Mouse (Mus musculus) G1E-ER4 (cell line): ENCODE results near the gene Adgrb2. TPM values are rescaled to one million over a fixed set of nuclear protein-coding genes. Genes with fewer than 3 reads are reported as not detected.

Experiments used
- GATA1 ChIP-seq: IDR thresholded peaks from one replicate; pipeline ENCODE4 v1.8.0; 2012; ENCODE audit warnings: low read length, inconsistent platforms
- polyA plus RNA-seq: library from polyadenylated mRNA; stranded (reverse); fragments of >175 nt; gene quantifications from 2 replicates; pipeline ENCODE4 v1.2.3, GENCODE M21; 2012

The Adgrb2 gene
- polyA plus RNA-seq, 1 experiment = not detected

- TF ChIP-seq GATA1 = no peak
Measured at GRCm38 (mm10) chr4:129981657-129982056, 3.0 kb upstream of the Adgrb2 start.

GRCm38 (mm10) chr4:129983046-129983445, 1.6 kb upstream of the Adgrb2 start:
- TF ChIP-seq GATA1 = no peak

- no peak for TF ChIP-seq GATA1
Measured at GRCm38 (mm10) chr4:129983764-129984420, 778 bp upstream of the Adgrb2 start.

GRCm38 (mm10) chr4:129985161-129985670, 546 bp downstream of the Adgrb2 start:
- no peak for TF ChIP-seq GATA1

GRCm38 (mm10) chr4:129985671-129986441, 1.2 kb downstream of the Adgrb2 start:
- TF ChIP-seq GATA1 = no peak

- no peak for TF ChIP-seq GATA1
Measured at GRCm38 (mm10) chr4:129987825-129988504, 3.3 kb downstream of the Adgrb2 start.

GRCm38 (mm10) chr4:129989925-129990324, 5.3 kb downstream of the Adgrb2 start:
- no peak for TF ChIP-seq GATA1

- no peak for TF ChIP-seq GATA1
Measured at GRCm38 (mm10) chr4:129992720-129993119, 8.1 kb downstream of the Adgrb2 start.

- TF ChIP-seq GATA1 = no peak
Measured at GRCm38 (mm10) chr4:129993213-129993612, 8.5 kb downstream of the Adgrb2 start.

GRCm38 (mm10) chr4:129993944-129994695, 9.4 kb downstream of the Adgrb2 start:
- no peak for TF ChIP-seq GATA1

GRCm38 (mm10) chr4:129994728-129995127, 10.1 kb downstream of the Adgrb2 start:
- no peak for TF ChIP-seq GATA1

GRCm38 (mm10) chr4:129995255-129995654, 10.6 kb downstream of the Adgrb2 start:
- TF ChIP-seq GATA1 = no peak

- TF ChIP-seq GATA1 = no peak
Measured at GRCm38 (mm10) chr4:129996015-129996414, 11.3 kb downstream of the Adgrb2 start.

GRCm38 (mm10) chr4:129998124-129998523, 13.5 kb downstream of the Adgrb2 start:
- no peak for TF ChIP-seq GATA1

GRCm38 (mm10) chr4:130001710-130002109, 17.0 kb downstream of the Adgrb2 start:
- no peak for TF ChIP-seq GATA1
